Mouse (Mus musculus) 3T3-L1 (cell line): Measurements from ENCODE around the gene Spon2.

Experiments
- DNase-seq: peaks from one replicate; pipeline ENCODE4 v3.0.0-alpha.2; 2015; ENCODE audit warnings: low read depth, low spot score

Spon2 gene

DNA sequence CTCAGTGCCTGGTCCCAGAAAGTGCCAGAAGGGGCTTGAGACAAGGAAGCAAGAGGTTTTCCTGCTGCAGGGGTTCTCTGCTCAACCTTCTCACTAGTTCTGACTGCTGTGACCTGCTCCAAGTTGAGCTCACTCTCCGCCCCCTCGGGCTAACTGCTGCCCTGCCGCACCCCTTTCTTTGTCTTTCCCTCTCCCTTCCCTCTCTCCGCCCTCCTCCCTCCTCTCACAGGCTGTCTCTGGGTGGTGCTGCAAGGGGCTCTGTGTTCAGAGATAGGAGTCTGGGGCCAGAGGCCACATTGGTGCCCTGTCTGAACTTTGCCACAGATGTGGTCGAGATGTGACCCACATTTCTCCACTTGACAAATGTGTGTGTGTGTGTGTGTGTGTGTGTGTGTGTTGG lies at the start of gene Spon2:
TSS of gene Spon2 (minus strand) at position 375 of the 400 bp plus-strand sequence.
- DNase-seq = peak; percentile 66

DNA sequence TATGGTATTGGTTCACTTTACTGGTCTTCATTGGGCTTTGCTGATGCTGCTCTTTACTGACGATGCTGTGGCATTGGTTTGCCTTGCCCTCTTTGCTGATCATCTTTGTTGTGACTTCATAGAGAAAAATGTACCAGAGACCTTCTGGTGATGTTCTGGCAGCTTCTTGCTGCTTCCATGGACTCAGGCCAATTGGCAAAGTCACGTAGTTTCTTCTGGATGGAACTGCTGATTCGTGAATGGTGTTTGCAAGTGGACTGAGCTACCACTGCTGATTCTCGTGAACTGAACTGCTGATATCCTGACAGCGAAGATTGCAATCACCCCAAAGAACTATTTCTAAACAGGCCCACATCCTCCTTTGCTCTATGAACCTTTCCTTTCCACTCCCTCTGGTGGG lies 36.2 kb upstream of the Spon2 start:
- DNase-seq = no peak

DNA sequence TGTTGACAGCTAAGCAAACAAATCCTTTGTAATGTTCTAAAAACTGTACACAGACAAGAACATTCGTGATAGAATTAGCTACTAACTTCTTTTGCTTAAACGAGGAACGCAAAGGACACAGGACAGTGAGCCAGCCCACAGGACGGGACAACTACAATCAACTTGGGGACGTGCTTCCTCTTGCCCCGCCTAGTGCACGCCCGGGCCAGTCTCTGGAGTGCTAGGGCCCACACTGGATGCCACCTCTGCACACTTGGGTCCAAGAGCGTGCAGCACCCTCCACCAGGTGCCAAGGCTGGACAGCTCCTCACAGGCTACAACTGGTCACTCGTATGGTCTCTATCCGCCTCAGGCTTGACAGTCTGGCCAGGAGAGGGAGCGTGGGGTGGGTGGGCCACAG lies 29.9 kb upstream of the Spon2 start:
- DNase-seq = no peak

DNA sequence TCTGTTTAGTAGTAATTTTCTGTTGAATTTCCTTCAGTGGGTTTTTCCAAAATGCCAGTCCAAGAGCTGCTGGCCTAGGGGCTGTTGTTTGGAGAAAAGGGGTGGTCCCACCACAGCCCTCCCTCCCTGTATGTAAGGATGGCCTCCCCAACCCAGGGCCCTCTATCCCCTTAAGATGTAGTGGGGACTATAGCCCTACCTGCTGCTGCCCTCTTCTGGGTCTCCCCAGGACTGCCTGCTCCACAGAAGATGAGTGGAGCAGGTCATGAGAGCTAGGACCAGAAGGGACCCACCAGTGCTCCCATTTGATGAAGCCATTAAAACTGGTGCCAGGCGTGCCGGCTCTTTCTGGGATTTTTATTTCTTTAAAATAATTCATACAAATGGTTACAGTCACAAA lies 29.1 kb upstream of the Spon2 start:
- DNase-seq = peak; percentile 67

DNA sequence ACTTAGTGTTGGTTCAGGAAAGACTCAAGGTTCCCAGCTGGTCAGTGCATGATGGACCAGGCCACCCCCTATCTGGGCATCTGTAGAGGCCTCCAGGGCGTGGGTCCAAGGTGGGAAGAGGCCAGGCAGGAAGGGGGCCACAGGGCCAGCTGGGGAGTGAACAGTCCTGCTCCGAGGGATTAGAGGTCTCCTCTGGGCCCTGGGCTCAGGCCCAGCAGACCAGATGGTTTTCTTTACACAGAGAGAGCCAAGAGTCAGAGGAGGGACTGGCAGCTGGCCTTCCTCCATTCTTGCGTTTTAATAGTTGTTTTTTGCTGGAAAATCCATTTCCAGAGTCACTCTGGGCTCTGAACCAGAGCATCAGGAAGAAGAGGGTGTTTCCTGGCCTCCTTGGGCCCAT lies 27.4 kb upstream of the Spon2 start:
- peak; percentile 87 for DNase-seq

DNA sequence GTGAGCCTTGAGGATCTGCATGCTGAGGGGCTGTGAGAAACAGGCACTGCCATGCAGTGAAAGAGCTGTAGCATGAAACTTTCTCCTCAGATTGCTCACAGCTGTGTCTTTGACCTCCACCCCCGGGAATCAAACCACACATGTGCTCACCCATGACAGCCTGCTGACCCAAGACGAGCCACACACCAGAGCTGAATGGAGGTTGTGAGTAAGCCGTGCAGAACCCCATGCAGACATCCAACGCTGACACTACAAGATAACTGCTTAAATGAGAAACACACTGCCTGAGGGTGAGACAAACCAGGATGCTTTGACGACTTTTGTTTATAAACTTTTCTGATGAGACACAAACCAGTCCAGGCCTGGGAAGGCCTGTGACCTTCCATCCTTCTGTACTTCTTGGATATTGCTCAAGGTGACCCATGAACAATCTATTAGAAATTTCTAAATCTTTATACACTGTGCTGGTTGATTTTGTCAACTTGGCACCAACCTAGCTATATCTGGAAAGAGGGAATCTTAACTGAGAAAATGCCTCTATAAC lies 26.2 kb upstream of the Spon2 start:
- DNase-seq = peak; percentile 84

DNA sequence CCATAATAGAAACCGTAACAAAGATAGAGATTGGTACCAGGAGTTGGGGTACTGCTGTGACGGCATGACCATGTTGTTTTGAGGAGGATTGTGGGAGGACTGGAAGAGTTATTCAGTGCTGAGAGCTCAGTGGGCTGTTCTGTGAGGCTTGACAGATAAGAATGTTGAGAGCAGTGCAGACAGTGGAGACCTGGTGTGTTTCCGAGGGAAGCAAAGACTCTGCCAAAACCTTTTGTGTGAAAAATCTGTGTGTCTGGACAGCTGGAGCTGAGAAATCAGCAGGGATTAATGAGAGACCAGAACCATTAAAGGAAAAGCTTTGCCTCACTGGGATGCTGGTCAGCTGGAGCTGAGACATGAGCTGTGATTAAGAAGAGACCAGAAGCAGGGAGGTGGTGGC lies 21.7 kb upstream of the Spon2 start:
- no peak for DNase-seq

DNA sequence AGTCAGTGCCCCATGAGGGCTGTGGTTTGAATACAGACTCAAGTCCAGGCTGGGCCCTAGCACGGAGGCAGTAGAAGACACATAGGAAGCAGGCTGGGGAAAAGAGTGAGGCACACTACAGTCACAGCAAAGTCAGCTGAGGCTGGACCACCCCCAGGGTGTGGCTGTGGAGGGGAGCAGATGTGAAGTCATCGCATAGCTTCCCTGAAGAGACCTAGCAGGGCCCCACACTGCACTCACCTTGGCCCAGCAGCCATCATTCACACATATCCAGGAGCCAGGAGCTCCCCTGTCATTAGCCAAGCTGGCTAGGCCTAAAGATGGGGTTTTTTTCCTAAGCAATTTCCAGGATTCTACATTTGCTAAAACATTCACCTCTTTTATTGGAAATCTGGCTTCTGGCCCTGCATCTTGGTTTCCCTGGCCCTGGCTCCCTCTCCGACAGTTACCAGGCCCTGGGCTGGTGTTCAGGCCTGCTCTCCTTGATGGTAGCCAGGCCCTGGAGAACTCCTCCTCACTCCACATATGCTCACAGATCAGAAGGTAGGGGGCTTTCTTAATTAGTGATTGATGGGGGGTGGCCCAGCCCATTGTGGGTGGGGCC lies 21.0 kb upstream of the Spon2 start:
- peak; percentile 75 for DNase-seq

DNA sequence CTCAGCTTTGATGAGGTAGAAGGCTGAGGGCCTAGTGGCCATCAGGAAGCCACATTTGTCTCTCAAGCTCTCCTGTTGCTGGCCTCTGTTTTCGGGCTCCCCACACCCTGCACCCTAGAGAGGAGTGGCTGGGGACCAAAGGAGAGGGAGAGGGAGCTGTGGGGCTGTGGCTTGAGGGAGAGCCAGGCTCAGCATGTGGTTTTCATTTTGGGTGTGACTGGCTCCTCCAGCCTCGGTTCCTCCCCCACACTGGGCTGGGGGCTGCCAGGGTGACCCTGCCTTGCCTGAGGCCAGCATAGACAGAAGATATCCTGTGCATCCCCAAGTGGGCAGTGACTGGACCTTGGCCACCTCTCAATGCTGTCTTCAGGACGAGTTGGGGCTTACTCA lies 20.0 kb upstream of the Spon2 start:
- peak; percentile 90 for DNase-seq

DNA sequence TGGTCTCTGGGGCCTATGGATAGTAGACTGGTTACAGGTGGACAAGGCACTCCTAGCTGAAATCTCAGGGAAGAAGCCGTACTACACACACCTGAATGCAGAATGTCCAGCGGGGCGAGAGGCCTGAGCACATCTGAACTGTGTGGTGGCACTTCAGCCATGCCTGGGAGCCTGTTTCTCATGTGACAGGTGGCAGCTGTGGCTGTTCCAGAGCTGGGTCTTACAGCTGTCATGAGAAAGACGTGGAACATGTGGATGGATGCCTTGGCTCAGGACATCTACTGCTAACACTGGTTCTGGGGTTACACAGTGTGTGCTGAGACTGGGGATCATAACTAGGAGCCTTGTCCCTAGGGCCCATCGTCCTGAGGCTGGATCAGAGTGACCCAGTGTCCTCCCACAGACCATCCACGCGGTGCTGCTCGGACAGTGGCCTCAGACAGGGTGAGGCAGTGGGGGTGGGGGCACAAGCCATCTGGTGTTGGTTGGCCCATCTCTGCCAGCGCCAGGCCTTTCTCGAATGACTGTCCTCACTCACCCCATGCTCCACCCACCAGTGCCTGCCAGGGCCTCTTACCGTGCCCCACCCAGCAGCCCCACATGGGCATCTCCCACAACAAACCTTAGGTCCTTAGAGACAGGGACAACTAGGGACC lies 19.5 kb upstream of the Spon2 start:
- DNase-seq = peak; percentile 82

DNA sequence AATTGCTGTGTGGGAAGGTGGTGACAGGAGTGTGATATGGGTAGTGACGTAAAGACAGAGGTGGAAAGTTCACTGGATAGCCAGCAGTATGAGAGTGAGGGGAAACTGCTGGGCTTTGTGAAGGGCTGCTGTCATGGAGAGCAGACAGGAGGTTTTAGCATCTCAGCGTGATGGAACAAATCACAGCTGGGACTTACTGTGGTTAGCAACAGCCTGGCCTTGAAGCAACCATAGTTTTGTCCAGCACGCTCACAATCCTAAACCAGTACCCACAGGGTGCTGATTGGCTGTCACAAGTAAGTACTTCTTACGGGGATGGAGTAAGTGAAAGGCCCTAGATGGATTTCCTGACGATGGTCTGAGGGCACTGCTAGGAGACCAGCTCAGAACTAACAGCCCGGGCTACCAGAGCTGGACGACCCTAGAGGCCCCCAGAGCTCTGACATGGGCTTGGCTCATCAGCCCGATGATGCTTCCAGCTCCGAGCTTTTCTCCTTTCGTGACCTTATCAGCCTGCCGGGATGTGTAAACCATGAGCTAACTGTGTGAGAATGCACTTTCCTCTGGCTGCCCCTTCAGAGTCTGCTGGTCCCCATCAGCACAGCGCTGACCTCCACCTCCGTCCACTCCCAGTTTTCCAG lies 16.3 kb upstream of the Spon2 start:
- peak; percentile 84 for DNase-seq

DNA sequence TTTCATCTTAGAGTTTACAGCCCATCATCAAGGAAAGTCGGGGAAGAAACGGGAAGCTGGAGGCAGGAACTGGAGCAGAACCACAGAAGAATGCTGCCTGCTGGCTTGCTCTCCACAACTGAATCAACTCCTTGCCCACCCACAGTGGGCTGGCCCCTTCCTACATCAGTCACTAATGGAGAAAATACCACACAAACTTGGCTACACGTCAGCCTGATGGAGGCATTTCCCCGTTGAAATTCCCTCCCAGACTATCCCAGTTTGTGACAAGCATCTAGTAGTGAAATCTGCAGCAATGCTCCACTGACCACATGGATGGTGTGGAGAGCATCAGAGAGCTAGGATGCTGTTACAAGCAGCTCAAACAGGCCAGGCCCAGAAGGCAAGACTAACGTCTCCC lies 14.5 kb upstream of the Spon2 start:
- DNase-seq = peak; percentile 58

DNA sequence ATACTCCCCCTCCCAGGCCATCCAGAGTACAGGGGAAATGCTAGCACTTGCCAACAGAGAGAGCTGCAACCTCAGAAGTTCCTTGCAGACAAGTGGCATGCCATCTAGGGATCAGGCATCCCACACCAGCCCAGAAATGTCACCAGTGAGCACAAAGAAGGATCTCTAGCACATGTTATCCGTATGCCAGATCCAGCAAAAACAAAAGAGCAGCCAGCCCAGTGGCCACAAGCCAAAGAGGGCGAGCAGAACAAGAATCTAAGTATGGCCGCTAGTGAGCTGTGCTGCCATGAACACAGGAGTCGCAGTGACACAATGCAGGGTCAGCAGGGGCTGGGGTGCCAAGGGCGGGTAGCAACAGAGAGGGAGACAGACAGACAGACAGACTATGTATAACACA lies 12.0 kb upstream of the Spon2 start:
- no peak for DNase-seq

DNA sequence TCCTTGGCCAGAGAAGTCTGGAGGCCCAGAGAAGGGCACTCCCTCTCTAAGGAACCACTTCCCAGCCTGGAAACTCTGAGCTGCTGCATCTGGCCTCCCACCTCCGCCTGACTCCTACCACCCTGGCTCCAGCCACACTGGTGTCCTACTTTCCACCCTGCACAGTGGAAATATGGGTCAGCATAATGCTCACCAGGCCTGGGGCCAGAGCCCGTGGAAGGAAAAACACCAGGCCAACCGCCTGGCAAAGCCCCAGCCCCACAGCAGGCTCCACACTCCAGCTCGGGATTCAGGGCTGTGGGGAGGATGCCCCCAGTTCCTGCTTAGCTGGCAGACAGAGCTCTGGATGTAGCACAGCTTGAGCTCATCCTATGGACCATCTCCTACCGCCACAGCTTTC lies 10.2 kb upstream of the Spon2 start:
- DNase-seq = peak; percentile 56

DNA sequence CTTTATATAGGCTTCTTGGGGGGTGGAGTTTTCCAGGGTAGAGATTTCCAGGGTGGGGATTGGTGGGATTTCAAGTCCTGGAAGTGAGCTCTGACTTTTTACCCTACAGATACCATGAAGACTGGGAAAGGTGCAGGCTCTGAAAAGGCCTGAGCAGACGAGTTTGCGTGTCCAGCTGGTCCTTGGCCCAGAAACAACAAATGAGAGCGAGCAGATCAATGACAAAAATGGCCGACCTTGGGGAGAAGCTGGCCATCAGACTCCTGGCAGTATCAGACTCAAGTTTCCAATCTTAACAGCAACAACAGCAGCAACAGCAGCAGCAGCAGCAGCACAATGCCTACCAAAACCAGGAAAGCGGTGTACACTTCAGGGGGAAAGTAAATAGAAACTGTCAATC lies 7.4 kb upstream of the Spon2 start:
- DNase-seq = no peak

DNA sequence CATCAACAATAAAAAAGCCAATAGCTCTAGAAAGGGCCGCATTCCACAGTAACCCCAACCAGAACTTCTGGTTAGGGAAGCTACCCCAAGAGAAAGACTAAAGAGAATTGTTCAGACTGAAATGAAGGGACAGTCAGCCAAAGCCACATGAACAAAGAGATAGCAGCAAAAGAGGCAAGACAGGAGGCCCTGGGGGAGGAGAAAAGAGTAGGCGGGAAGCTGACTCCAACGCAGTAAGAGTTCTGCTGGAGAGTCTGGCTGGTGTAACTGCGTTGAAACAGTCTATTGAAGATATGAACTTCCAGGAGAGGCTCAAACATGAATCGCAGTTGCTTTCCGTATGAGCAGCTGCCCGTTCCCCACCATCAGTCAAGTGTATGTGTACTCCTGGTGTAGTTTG lies 6.2 kb upstream of the Spon2 start:
- DNase-seq = no peak

DNA sequence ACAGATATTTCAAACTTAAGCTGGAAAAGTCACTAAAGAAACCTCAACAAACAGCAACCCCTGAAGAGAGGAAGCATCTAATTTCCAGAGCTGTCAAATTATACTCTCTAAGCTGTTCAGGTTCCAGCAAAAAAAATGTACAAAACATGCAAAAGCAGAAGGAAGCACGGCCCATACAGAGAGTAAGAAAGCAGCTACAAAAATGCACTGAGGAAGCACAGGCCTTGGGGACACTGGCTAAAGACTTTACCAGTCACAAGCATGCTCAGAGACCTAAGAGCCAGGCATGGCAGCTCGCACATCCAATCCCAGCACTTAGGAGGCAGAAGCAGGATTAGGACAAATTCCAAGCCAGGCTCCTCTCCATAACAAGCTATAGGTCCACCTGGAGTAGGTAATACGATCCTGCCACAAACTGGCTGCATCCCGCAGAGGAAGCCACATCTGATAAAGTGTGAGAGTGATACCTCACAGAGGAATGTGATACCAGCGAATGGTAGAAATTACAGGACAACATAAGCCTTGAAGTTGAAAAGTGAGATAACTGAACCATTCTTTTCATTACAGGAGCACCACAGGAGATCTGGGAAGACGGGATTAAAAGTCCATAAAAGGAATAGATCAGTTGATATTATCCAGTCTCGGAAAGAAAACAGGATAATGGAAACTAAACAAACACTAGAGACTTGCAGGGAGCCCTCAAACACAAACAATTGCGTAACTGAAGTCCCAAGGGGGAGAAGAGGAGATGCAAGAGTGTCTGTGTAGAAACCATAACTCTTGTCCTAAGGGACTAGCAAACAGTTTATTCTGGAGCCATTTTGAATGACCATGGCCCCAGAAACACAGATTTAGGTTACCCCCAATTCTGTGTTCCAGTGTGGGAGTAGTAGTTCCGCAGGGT lies 4.8 kb upstream of the Spon2 start:
- DNase-seq = peak; percentile 55

DNA sequence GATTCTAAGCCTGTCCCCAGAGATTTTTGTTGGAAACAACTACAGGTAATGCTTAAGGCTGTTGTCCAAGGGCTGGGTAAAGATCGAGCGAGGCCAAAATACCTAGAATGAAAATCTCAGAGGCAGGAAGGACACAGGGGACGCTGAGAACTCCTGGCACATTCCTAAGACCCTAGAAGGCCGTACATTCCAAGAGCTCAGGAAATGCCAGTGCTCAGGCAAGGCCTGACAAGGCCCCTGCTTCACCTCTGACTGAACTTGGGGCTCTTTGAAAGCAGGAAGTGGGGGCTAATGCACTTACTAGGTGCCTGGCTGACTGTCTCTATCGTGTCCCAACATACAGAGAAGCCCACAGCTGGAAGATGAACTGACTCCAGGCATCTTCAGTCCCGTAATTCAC lies 4.1 kb upstream of the Spon2 start:
- DNase-seq = no peak

DNA sequence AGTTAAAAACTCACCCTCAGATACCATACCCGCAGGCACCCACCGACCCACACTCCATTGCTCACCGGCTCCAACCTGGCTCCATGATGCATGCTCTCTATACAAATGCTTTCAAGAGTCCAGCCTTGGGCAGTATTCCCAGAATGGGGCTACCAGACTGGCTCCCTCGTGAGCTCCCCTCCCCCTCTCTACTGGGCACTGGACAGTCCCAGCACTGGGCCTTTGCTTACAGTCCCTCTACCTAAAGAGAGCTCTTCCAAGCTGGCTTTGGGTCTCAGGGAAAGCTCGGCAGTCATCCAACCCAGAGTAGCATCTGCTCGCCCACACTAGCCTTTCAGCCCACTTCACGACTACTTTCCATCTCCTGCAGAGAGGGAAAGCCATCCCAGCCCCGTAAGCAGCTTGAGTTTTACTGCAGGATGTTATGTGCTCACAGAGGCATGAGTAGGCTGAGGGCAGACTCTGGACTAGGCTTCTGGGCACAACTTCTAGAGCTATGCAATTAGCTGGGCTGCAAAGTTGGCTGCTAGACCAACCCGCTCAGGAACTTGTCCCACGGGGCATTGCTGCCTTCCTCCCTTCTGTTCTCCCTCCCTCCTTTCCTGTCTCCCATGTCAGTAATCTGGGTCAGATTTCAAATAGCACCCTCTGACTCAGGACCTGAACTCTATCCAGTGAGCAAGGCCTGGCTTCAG lies 2.2 kb upstream of the Spon2 start:
- peak; percentile 89 for DNase-seq

DNA sequence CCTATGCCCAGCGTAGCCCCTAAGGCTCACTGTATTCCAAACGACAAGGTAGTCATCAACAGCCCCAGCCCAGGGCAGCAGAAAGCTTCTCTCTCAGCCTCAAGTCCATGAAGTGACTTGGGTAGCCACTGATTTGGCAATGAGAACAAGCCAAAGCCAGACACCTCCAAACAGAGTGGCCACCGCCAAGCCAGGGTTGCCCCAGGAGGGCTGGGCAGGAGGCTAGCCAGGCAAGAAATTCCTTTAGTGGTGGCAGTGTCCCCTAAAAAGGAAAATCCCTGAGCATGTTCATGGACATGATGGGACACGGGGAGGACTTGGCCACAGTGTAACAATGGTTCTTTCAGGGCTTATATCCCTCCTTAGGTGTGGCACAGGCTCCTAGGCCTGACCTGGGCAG lies 1.6 kb upstream of the Spon2 start:
- no peak for DNase-seq

DNA sequence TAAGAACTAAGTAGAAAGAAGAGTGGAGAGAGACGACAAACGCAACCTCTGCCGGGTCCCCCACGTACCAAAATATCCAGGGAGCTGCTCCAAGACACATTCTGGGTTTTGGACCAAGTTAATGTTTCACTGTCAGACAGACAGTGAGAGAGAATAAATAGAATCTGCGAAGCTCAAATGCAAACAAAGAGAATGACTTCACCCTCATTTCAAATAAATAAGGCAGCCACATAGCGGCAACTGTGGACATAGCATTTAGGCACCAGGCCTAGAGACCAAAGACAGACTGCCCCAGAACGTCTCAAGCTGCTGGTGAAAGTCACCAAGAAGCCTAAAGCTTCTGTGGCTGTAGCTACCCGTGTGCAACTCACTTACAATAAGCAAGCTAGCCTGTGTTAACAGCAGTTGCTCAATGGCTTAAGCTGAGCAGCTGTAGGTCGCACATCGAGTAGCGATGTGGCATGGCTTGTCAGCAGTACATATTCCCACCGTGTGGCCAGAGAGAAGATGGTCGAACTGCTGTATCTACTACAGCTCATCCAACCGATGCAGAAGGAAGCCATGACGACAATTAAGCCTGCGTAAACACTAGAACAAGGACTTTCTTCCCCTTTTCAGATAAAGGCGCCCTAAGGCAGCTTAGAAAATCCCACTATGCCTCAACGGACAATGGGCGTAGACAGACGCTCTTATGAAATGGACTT lies 643 bp upstream of the Spon2 start:
- DNase-seq = no peak
